Mouse (Mus musculus) left cerebral cortex, adult 18-20 months (tissue): ENCODE measurements around the gene Esyt1. TPM values are rescaled to one million over a fixed set of nuclear protein-coding genes. Genes with fewer than 3 reads are reported as not detected.

Experiments
- DNase-seq, 2 experiments: peaks; one replicate each; pipeline ENCODE4 v3.0.0; 2021 to 2022; ENCODE audit warnings: low spot score in 2 of 2, mixed read lengths in 1 of 2
- microRNA-seq, 2 experiments: library from miRNA; unstranded; fragments of <30 nt; microRNA quantifications; one replicate each; pipeline ENCODE4 v1.2.0; 2021
- total RNA-seq, 2 experiments: library from RNA; stranded (reverse); gene quantifications; 2 replicates each; pipeline ENCODE4 v1.2.3; 2021

The Esyt1 gene
- total RNA-seq, 2 experiments from 2014 or later, result 13.1 to 13.2 TPM

GRCm38 (mm10) chr10:128489785-128490184 is 35.9 kb downstream of the Esyt1 start:
- no peak for DNase-seq

GRCm38 (mm10) chr10:128489380-128489779 is 36.3 kb downstream of the Esyt1 start:
- no peak for DNase-seq

- no peak for DNase-seq
These were observed 36.9 kb downstream of the Esyt1 start for GRCm38 (mm10) chr10:128488776-128489175.

GRCm38 (mm10) chr10:128487861-128488712 is 37.6 kb downstream of the Esyt1 start:
- no peak for DNase-seq

- no peak for DNase-seq
These were observed 39.3 kb downstream of the Esyt1 start for GRCm38 (mm10) chr10:128486370-128486769.

- no peak for DNase-seq
These were observed 51.3 kb downstream of the Esyt1 start for GRCm38 (mm10) chr10:128474366-128474765.

- no peak for DNase-seq
These were observed 65.4 kb downstream of the Esyt1 start for GRCm38 (mm10) chr10:128460270-128460630.

Small RNA genes lying within 50 kb of the gene (microRNA-seq; reads per million reads assigned to microRNA genes)
- gene Gm47275 (0 reads per million in 2 experiments), gene Mir6916 (0 reads per million in 2 experiments)

Other genes with a start within 250 kb of the Esyt1 start
- not detected for gene Il23a, start 227.1 kb downstream of the Esyt1 start, total RNA-seq
- 10 to 100 TPM; 12.7 to 15.2 TPM for gene Pan2, start 222.5 kb downstream of the Esyt1 start, total RNA-seq
- gene Cnpy2, start 203.4 kb downstream of the Esyt1 start, total RNA-seq, result 10 to 100 TPM; 65.8 to 68.7 TPM
- 100 to 1,000 TPM; 222 to 232 TPM for gene Cs, start 188.1 kb downstream of the Esyt1 start, total RNA-seq
- 10 to 100 TPM; 58.5 to 60.4 TPM for gene Coq10a, start 156.9 kb downstream of the Esyt1 start, total RNA-seq
- 10 to 100 TPM; 51.0 to 52.2 TPM for gene Ankrd52, start 148.8 kb downstream of the Esyt1 start, total RNA-seq
- not detected for gene Slc39a5, start 124.6 kb downstream of the Esyt1 start, total RNA-seq
- 10 to 100 TPM; 81.2 to 85.5 TPM for gene Nabp2, start 114.4 kb downstream of the Esyt1 start, total RNA-seq
- 10 to 100 TPM; 78.9 to 81.5 TPM for gene Rnf41, start 114.2 kb downstream of the Esyt1 start, total RNA-seq
- gene Smarcc2, start 66.6 kb downstream of the Esyt1 start, total RNA-seq, result 100 to 1,000 TPM; 265 to 267 TPM
- gene Myl6, start 31.7 kb downstream of the Esyt1 start, total RNA-seq, result 100 to 1,000 TPM; 576 to 616 TPM
- 10 to 100 TPM; 31.5 to 34.9 TPM for gene Myl6b, start 27.2 kb downstream of the Esyt1 start, total RNA-seq
- gene Zc3h10, start 21.9 kb upstream of the Esyt1 start, total RNA-seq, result 10 to 100 TPM; 15.9 to 20.7 TPM
- gene Rpl41, start 23.4 kb upstream of the Esyt1 start, total RNA-seq, result 1,000 to 10,000 TPM; 1,493 to 1,582 TPM
- gene Pa2g4, start 40.1 kb upstream of the Esyt1 start, total RNA-seq, result 10 to 100 TPM; 58.3 TPM
- 1 to 10 TPM; 5.1 to 5.2 TPM for gene Erbb3, start 63.8 kb upstream of the Esyt1 start, total RNA-seq
- 100 to 1,000 TPM; 232 to 257 TPM for gene Rps26, start 100.9 kb upstream of the Esyt1 start, total RNA-seq
- gene Ikzf4, start 120.1 kb upstream of the Esyt1 start, total RNA-seq, result 10 to 100 TPM; 12.8 to 17.6 TPM
- 10 to 100 TPM; 12.2 to 12.4 TPM for gene Suox, start 148.2 kb upstream of the Esyt1 start, total RNA-seq
- 100 to 1,000 TPM; 131 to 136 TPM for gene Rab5b, start 170.4 kb upstream of the Esyt1 start, total RNA-seq
- under 1 TPM; 0.54 to 0.88 TPM for gene Pmel, start 178.3 kb upstream of the Esyt1 start, total RNA-seq
- 1 to 10 TPM; 1.4 to 2.6 TPM for gene Cdk2, start 179.2 kb upstream of the Esyt1 start, total RNA-seq
- gene Dgka, start 219.0 kb upstream of the Esyt1 start, total RNA-seq, result 1 to 10 TPM; 8.2 to 8.5 TPM
- gene Pym1, start 222.0 kb upstream of the Esyt1 start, total RNA-seq, result 10 to 100 TPM; 25.0 to 25.7 TPM